Mouse (Mus musculus): Measurements from ENCODE around the gene Agpat1.

GRCm38 (mm10) chr17:34560438-34560837 is 43.6 kb upstream of the Agpat1 start:
- TF ChIP-seq CTCF (IDR thresholded peaks at IDR 0.05; ENCODE audit: low read depth) (no peak), EP300 (IDR thresholded peaks at IDR 0.05; ENCODE audit: low read depth) (no peak)
